In the genomic region with DNA sequence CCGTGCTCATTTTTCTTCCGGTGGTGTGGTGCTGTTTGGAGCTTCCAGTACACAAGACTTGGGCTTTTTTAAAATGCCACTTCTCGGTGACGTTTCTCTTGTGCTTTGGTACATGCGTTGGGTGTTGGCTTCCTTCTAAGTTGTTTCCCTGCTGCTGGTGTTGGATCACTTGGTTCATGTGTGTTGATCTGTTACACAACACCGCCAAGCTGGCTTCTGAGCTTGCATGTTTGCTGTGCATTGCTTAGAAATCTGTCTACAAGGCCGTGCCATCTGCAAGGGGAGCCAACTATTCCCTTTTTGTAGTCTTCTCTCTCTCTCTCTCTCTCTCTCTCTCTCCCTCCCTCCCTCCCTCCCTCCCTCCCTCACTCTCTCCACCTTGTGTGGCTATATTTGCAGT, we compare ENCODE assay signal across 26 mouse cellular contexts.
"Had no signal": no experiment of that assay in that cellular context is flagged by ENCODE, and none has a peak within 500 bp of the region (broad histone marks: within the 10 kb centered on the region; RNA-seq: fewer than 3 reads in every experiment).

No protein-coding gene starts in this region.

- H3K4me3 ChIP-seq: gastrocnemius, adult 2 months; heart, embryonic 10.5 days; heart, embryonic 12.5 days; hindbrain, embryonic 10.5 days; hindbrain, embryonic 12.5 days; intestine, embryonic 15.5 days; left cerebral cortex, adult 2 months; limb, embryonic 10.5 days; limb, embryonic 12.5 days; liver, embryonic 13.5 days had no signal

- H3K36me3 ChIP-seq: heart, embryonic 10.5 days; heart, embryonic 12.5 days; hindbrain, embryonic 10.5 days; hindbrain, embryonic 12.5 days; intestine, embryonic 15.5 days; limb, embryonic 10.5 days; limb, embryonic 12.5 days; liver, embryonic 13.5 days had no signal

- H3K27me3 ChIP-seq: hindbrain, embryonic 12.5 days; intestine, embryonic 15.5 days; limb, embryonic 12.5 days; liver, embryonic 13.5 days had no signal

- H3K27ac ChIP-seq: gastrocnemius, adult 2 months; heart, embryonic 10.5 days; hindbrain, embryonic 10.5 days; hindbrain, embryonic 12.5 days; hindbrain, embryonic 14.5 days; intestine, embryonic 15.5 days; left cerebral cortex, adult 2 months; limb, embryonic 10.5 days; limb, embryonic 12.5 days; liver, embryonic 13.5 days had no signal

- H3K4me1 ChIP-seq: heart, embryonic 10.5 days; heart, embryonic 12.5 days; limb, embryonic 10.5 days; limb, embryonic 12.5 days; liver, embryonic 13.5 days had no signal

- H3K9ac ChIP-seq: heart, embryonic 12.5 days; hindbrain, embryonic 12.5 days; hindbrain, embryonic 14.5 days; intestine, embryonic 15.5 days; limb, embryonic 12.5 days; liver, embryonic 13.5 days had no signal

- DNase-seq: gastrocnemius, adult 2 months; gastrocnemius, postnatal 10 days; gastrocnemius, postnatal 25 days; heart, adult 18-20 months; heart, postnatal 10 days; heart, postnatal 4 days; kidney, adult 18-20 months; kidney, adult 8-10 months; kidney, postnatal 10 days; kidney, postnatal 25 days; kidney, postnatal 4 days; liver; liver, embryonic 13.5 days had no signal

- H3K4me2 ChIP-seq: heart, embryonic 12.5 days; hindbrain, embryonic 12.5 days; hindbrain, embryonic 14.5 days; intestine, embryonic 15.5 days; limb, embryonic 12.5 days; liver, embryonic 11.5 days; liver, embryonic 13.5 days had no signal

- H3K9me3 ChIP-seq: heart, embryonic 10.5 days; hindbrain, embryonic 10.5 days; intestine, embryonic 15.5 days; limb, embryonic 10.5 days; limb, embryonic 12.5 days had no signal

- ATAC-seq: hindbrain, embryonic 16.5 days; inflammation-experienced regulatory T-cells, adult 6 months; intestine, embryonic 15.5 days; intestine, postnatal 0 days had no signal
